Mouse (Mus musculus): ENCODE measurements around the gene Higd1b. TPM values are rescaled to one million over a fixed set of nuclear protein-coding genes. Genes with fewer than 3 reads are reported as not detected.

Gene Higd1b
- 12.4 and 16.6 TPM in 2 replicates for polyA plus RNA-seq (2015; fragmentation: Nextera tagmentation; extraction: Ambion mirVana)

DNA sequence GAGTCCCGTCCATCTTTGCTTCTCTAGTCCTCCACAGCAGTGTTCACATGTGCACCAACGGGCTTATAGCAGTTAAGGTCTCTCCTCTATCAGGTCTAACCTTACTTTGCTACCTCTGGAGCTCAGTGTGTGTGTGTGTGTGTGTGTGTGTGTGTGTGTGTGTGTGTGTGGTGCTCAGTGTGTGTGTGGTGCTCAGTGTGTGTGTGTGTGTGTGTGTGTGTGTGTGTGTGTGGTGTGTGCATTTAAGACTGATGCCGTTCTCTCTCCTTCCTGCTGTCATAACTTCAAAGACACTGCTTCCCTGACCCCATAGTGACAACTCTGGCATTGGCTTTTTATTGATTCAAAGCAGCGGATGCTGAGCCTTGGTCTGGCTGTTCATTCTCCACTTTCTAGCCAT lies at the start of gene Higd1b:
Higd1b (plus strand) TSS at position 301 of the 400 bp plus-strand sequence.

DNA sequence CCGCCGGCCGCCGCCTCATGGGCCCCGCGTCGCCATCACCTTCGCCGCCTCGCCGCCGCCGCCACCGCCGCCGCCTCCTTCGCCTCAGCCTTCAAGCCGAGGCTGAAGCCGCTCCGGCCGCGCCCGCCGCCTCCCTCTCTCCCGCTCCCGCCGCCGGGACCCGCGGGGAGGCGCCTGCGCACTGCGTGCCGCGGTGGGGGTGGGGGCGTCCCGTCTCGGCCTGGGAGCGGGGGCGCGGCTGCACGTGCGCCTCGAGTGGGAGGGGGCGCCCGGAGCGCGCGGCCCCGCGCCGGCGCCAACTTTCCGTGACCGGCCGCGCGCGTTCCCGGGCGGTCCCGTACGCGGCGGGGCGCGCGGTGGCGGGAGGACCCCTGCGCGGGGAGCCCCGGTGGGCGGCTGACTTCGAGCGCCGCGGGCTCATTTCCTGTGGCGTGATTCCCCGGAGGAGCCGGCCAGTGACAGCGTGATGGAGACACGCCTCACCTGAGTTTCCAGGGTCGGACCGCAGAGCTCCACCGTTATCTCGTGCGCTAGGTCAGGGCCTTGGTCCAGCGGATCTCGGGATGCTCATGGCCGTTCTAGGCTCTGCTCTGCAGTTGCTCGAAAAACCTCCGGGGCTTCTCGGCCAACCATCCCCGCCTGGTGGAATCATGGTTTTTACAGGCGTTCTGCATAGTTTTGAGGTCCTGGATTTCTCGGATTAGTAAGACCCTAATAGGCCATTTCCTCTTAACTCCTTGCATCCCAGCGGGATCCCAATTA lies 16.4 kb upstream of the Higd1b start, which contains the start of gene Gjc1:
Gjc1 (minus strand) TSS at position 680 of the 762 bp plus-strand sequence.

DNA sequence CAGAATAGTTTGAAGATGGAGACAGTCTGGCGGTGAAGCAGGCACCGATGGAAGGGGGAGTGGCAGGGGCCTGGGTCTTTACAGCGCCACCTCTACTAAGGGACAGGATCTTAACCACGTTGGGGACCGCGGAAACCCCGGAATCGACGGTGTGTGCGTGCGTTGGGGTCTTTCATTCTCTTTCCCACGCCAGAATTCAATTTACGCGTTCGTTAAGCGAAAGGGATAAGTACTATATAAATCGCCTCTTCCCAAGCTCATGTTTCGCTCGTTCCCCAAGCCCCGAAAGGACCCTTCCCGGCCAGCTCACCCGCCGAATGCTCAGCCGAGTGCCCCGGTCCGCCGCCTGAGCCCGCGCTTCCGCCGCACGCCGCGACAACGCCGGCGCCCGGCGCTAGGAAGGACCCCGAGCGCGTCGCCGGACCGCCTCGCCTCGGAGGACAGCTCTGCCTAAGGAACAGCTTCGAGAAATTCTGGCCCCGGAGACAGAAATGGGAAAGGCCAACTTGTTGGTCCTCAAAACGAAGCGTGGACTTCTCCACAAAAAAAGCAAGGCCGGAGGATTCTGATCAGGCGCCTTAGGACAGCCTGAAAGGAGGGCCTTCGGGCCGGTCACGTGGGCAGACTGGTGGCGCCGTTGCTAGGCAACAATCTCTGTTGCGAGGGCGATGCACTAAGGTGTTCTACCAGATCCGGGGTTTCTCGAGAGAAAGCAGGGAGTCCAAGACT lies 45.1 kb downstream of the Higd1b start, which contains the start of the genes Eftud2 and Ccdc103:
Eftud2 (minus strand) TSS at position 401 of the 729 bp plus-strand sequence.
Ccdc103 (plus strand) TSS at position 620 of the 729 bp plus-strand sequence.

DNA sequence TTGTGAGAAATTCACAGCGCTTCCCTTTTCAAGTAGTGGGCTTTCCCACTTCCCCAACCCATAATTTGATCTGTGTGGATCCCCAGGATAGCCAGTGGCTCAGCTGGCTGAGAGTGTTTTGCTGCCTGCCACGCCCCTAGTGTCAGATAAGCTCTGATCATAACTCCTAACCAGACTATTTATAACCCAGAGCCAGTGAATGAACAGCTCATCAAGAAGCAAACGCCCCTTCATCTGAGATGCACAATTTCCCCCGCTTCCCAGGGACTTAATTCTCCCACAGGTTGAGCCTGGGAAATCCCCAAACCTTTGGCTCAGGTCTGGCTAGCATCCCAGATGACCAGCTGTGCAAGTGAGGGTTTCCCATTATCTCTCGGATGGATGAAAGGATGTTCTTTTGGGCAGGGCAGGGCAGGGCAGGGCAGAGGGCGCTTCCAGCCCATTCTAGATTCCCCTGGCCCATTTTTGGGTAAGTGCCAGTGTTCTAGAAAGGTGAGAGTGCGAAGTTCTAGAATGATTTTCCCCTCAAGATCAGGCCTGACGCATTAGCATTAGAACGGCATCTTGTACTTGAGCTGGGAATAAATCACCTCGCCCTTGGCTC lies 49.1 kb downstream of the Higd1b start, which contains the start of gene Fam187a:
Fam187a (plus strand) TSS at position 554 of the 604 bp plus-strand sequence.

Other genes with a start within 250 kb of the Higd1b start
- 8.4 and 8.8 TPM in 2 replicates for gene Fzd2, start 231.5 kb upstream of the Higd1b start, polyA plus RNA-seq (2015; fragmentation: Nextera tagmentation; extraction: Ambion mirVana)
- gene Meioc, start 172.1 kb upstream of the Higd1b start, polyA plus RNA-seq (2015; fragmentation: Nextera tagmentation; extraction: Ambion mirVana) = 0.09 and 0.14 TPM in 2 replicates
- gene Ccdc43, start 138.1 kb upstream of the Higd1b start, polyA plus RNA-seq (2015; fragmentation: Nextera tagmentation; extraction: Ambion mirVana) = 27.6 and 29.3 TPM in 2 replicates
- gene Adam11, start 74.4 kb upstream of the Higd1b start, polyA plus RNA-seq (2015; fragmentation: Nextera tagmentation; extraction: Ambion mirVana) = 20.7 and 24.9 TPM in 2 replicates
- gene Gjc1, start 16.1 kb upstream of the Higd1b start, polyA plus RNA-seq (2015; fragmentation: Nextera tagmentation; extraction: Ambion mirVana) = 25.7 and 26.6 TPM in 2 replicates
- gene Eftud2, start 45.1 kb downstream of the Higd1b start, polyA plus RNA-seq (2015; fragmentation: Nextera tagmentation; extraction: Ambion mirVana) = 92.2 and 102 TPM in 2 replicates
- gene Ccdc103, start 45.4 kb downstream of the Higd1b start, polyA plus RNA-seq (2015; fragmentation: Nextera tagmentation; extraction: Ambion mirVana) = 1.6 and 1.7 TPM in 2 replicates
- not detected in 2 replicates for gene Fam187a, start 49.3 kb downstream of the Higd1b start, polyA plus RNA-seq (2015; fragmentation: Nextera tagmentation; extraction: Ambion mirVana)
- gene Gfap, start 65.1 kb downstream of the Higd1b start, polyA plus RNA-seq (2015; fragmentation: Nextera tagmentation; extraction: Ambion mirVana) = 243 and 290 TPM in 2 replicates
- gene Kif18b, start 89.3 kb downstream of the Higd1b start, polyA plus RNA-seq (2015; fragmentation: Nextera tagmentation; extraction: Ambion mirVana) = 0.68 and 0.79 TPM in 2 replicates
- gene C1ql1, start 110.8 kb downstream of the Higd1b start, polyA plus RNA-seq (2015; fragmentation: Nextera tagmentation; extraction: Ambion mirVana) = 17.7 and 23.5 TPM in 2 replicates
- gene Nmt1, start 192.3 kb downstream of the Higd1b start, polyA plus RNA-seq (2015; fragmentation: Nextera tagmentation; extraction: Ambion mirVana) = 38.6 and 43.1 TPM in 2 replicates
- 127 and 160 TPM in 2 replicates for gene Dcakd, start 192.5 kb downstream of the Higd1b start, polyA plus RNA-seq (2015; fragmentation: Nextera tagmentation; extraction: Ambion mirVana)